Mouse (Mus musculus) kidney, embryonic 15.5 days (tissue): ENCODE results near the gene Foxa2. TPM values are rescaled to one million over a fixed set of nuclear protein-coding genes. Genes with fewer than 3 reads are reported as not detected.

Experiments used
- microRNA-seq: library from miRNA; unstranded; fragments of <30 nt; microRNA quantifications from one replicate; pipeline ENCODE4, GENCODE M21; 2016
- polyA plus RNA-seq: library from polyadenylated mRNA; unstranded; fragments of >200 nt; fragmentation: Nextera tagmentation; extraction: Ambion mirVana; gene quantifications from 2 replicates; pipeline ENCODE4 v1.2.1, GENCODE M21; 2015

The Foxa2 gene
- polyA plus RNA-seq, 1 experiment from 2014 or later, result 0.17 TPM

Small RNA genes lying within 50 kb of the gene (microRNA-seq; reads per million reads assigned to microRNA genes)
- not detected for gene Gm27420
